Mouse (Mus musculus): ENCODE measurements around the gene Pdzd9. TPM values are rescaled to one million over a fixed set of nuclear protein-coding genes. Genes with fewer than 3 reads are reported as not detected.
A peak's percentile ranks its signal among the peaks of the same experiment; 100 is the strongest.

Gene Pdzd9
- polyA plus RNA-seq, 1 experiment from 2014 or later, result 0.50 TPM

DNA sequence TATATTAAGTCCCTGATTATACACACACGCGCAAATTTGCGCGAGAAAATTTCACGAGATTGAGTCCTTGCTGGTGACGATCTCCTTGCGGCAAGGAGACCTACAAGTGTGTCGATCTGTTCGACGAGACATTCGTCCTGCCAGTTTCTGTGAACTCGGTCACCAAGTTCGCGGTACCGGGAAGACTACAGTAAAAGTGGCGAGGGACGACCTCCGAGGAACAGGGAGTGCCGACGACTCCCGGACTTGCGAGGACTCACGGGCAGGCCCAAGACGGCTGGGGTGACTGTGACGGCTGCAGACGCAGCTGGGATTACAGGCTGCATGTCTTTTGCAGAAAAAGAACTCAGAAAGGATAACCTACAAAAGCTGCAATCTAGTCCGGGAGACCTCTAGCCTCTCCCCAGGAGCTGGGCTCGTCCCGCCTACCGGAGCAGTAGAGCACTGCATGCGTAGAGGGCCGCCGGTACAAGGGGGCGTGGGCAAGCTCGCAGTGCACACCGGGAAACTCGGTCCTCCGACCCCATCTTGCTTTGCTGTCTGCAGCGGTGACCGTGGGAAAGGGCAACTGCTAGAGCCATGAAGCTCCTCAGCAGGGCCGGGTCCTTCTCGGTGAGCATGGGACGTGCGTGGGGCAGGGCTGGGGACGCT, 35.3 kb downstream of the Pdzd9 start, which contains the start of gene Uqcrc2:
Uqcrc2 (plus strand) TSS at position 466 of the 651 bp plus-strand sequence.
- Histone ChIP-seq H3K4me3 (peak within 1 kb of the TSS; percentile 96), H3K4me1 (peaks cover 14% of the 10 kb centered on the region), H3K9ac (peak within 1 kb of the TSS; percentile 91), H3K27ac (peak within 1 kb of the TSS; percentile 88), H3K27me3 (no peaks in the 10 kb centered on the region), H3K4me2 (replicated peaks) (peak within 1 kb of the TSS; percentile 78), H3K9me3 (replicated peaks) (no peaks in the 10 kb centered on the region), H3K36me3 (peaks cover 19% of the 10 kb centered on the region)
- ATAC-seq (ENCODE audit: low FRiP score), result peak; percentile 99
- under 1% methylated on average over 45 of the region's 45 CpGs for WGBS

DNA sequence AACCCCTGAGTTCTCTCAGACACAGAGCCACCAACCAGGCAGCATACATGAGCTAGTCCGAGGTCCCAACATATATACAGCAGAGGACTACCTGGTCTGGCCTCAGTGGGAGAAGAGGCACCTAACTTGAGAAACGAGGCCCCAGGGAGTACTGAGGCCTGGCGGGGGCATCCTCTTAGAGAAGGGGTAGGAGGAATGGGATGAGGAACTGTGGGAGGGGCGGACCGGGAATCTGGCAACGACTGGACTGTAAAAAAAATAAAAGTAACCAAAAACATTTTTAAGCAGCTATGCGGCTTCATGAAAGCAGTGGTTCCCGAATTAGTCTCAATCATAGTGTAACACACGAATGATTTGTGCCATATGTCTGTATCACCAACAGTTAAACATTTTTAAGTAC, 35.8 kb downstream of the Pdzd9 start:
- ATAC-seq (ENCODE audit: low FRiP score), result no peak
- H3K4me1 ChIP-seq, result peaks cover 14% of the 10 kb centered on the region
- peak overlapping the region; percentile 96 for H3K4me3 ChIP-seq
- H3K27me3 ChIP-seq, result no peaks in the 10 kb centered on the region
- H3K27ac ChIP-seq, result peak overlapping the region; percentile 88; the same call in 1 of the 2 replicates
- 9% methylated on average over 9 of the region's 9 CpGs for WGBS
- peak overlapping the region; percentile 78 for H3K4me2 ChIP-seq (replicated peaks)
- peak overlapping the region; percentile 91 for H3K9ac ChIP-seq
- no peaks in the 10 kb centered on the region for H3K9me3 ChIP-seq (replicated peaks)
- peaks cover 14% of the 10 kb centered on the region for H3K36me3 ChIP-seq

DNA sequence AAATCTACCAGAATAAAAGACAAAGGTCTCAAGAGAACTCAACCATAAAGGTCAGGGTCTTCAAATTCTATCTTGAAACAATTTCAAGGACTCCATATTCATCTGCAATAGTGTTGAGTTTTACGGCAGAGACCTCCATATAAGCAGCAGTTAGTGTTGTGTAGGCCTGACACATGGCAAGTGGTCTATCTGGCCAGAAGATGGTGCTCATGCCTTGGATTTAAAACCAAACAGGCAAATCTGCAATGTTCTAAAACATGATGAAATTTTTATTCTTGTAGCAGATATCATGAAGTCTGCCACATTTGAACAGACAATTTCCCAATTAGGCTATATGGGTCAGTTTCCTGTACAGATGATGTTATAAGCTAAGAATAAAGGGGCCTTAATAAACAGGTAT, 37.6 kb downstream of the Pdzd9 start:
- Histone ChIP-seq H3K4me1 (peaks cover 14% of the 10 kb centered on the region), H3K27ac (no peak overlapping the region), H3K4me2 (replicated peaks) (no peak overlapping the region), H3K36me3 (no peaks in the 10 kb centered on the region), H3K4me3 (no peak overlapping the region), H3K9ac (no peak overlapping the region), H3K27me3 (no peaks in the 10 kb centered on the region), H3K9me3 (replicated peaks) (no peaks in the 10 kb centered on the region)
- WGBS, result 89% methylated on average over 1 of the region's 1 CpGs
- ATAC-seq (ENCODE audit: low FRiP score), result no peak

DNA sequence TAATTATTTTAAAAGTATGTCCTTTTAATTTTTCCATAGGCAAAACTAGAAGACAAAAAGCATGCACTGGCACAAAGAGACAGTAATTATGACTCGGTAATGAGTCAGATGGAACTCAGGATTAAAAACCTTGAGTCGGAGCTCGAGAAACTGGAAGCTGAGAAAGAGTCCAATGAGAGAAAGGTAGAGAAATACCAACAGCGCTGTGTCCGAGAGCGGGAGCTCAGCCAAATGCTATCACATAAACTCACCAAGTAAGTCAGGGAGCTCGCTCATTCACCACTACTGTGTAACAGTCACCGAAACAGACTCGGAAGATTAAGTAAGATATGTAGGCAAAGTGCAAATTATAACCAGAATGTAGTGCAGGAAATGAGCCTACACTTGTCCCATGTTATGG, 49.3 kb downstream of the Pdzd9 start:
- ATAC-seq (ENCODE audit: low FRiP score), result no peak
- 86% methylated on average over 9 of the region's 9 CpGs for WGBS
- Histone ChIP-seq H3K4me1 (no peaks in the 10 kb centered on the region), H3K27ac (no peak overlapping the region), H3K36me3 (no peaks in the 10 kb centered on the region), H3K4me2 (replicated peaks) (no peak overlapping the region), H3K4me3 (no peak overlapping the region), H3K9me3 (replicated peaks) (no peaks in the 10 kb centered on the region), H3K27me3 (no peaks in the 10 kb centered on the region), H3K9ac (no peak overlapping the region)

DNA sequence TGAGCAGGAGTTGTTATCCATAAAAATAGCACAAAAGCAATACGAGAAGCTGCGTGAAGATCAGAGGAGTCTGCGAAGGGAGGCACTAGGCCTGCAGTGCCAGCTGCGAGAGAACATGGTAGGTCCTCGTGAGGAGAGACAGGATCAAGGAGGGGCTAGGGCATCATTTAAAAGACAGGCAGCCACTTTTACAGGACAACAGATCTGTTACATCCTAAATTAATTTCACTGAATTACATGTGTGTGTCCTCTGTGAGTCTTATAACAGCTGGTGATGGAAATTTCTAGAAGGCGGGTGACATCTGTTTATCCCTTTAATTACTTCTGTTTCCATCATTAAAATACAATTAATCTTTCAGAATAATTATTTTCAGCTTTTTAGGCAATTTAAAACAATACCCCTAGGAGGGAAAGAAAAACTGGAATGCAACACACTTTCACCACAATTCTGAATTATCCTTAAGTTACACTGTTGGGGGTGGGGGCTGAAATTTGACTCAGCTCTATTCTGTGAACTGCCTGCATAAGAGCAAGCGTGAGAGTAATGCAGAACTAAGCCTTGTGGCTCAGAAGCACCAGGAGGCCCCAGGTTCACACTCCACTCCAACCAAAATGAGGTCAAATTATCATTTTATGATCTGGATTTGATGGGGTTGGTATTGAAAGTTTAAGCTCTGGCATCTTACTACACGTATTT, 49.9 kb downstream of the Pdzd9 start:
- 79% methylated on average over 8 of the region's 8 CpGs for WGBS
- H3K27ac ChIP-seq, result no peak overlapping the region
- no peak for ATAC-seq (ENCODE audit: low FRiP score)
- H3K9ac ChIP-seq, result no peak overlapping the region
- H3K27me3 ChIP-seq, result no peaks in the 10 kb centered on the region
- H3K4me3 ChIP-seq, result no peak overlapping the region
- H3K9me3 ChIP-seq (replicated peaks), result no peaks in the 10 kb centered on the region
- no peaks in the 10 kb centered on the region for H3K4me1 ChIP-seq
- no peak overlapping the region for H3K4me2 ChIP-seq (replicated peaks)
- H3K36me3 ChIP-seq, result no peaks in the 10 kb centered on the region

Other genes with a start within 250 kb of the Pdzd9 start
- 162 and 170 TPM in 2 replicates for gene Uqcrc2, start 35.2 kb downstream of the Pdzd9 start, polyA plus RNA-seq (2016; fragmentation: Nextera tagmentation; extraction: Ambion mirVana)
- gene Mosmo, start 7.3 kb upstream of the Pdzd9 start, polyA plus RNA-seq (2016; fragmentation: Nextera tagmentation; extraction: Ambion mirVana), result 15.2 and 19.0 TPM in 2 replicates
- 1.4 and 1.7 TPM in 2 replicates for gene Vwa3a, start 69.0 kb upstream of the Pdzd9 start, polyA plus RNA-seq (2016; fragmentation: Nextera tagmentation; extraction: Ambion mirVana)
- not detected in 2 replicates for gene Gm5737, start 142.0 kb upstream of the Pdzd9 start, polyA plus RNA-seq (2016; fragmentation: Nextera tagmentation; extraction: Ambion mirVana)
- 32.5 and 34.8 TPM in 2 replicates for gene Eef2k, start 172.5 kb upstream of the Pdzd9 start, polyA plus RNA-seq (2016; fragmentation: Nextera tagmentation; extraction: Ambion mirVana)
- gene Polr3e, start 247.4 kb upstream of the Pdzd9 start, polyA plus RNA-seq (2016; fragmentation: Nextera tagmentation; extraction: Ambion mirVana), result 29.2 and 29.8 TPM in 2 replicates